Mouse (Mus musculus) adrenal gland, adult 18-20 months (tissue): ENCODE results near the gene Lrfn3. TPM values are rescaled to one million over a fixed set of nuclear protein-coding genes. Genes with fewer than 3 reads are reported as not detected.

Source experiments
- DNase-seq, 2 experiments: peaks; one replicate each; pipeline ENCODE4 v3.0.0; 2021 to 2022; ENCODE audit warnings: low spot score in 2 of 2
- long read RNA-seq, 2 experiments: library from polyadenylated mRNA; stranded (forward); transcript quantifications; one replicate each; pipeline ENCODE4 v2.0.0; 2021
- total RNA-seq, 2 experiments: library from RNA; stranded (reverse); gene quantifications; 1 replicate in 1 of 2; 2 replicates in 1 of 2; pipeline ENCODE4 v1.2.3; 2021

Lrfn3 gene
- total RNA-seq: 1 to 10 TPM; 6.7 to 8.5 TPM
- long read RNA-seq, experiment 1, transcript Lrfn3-201 (3 exons, 2,886 nt): major isoform, 10 of 10 reads
- long read RNA-seq, experiment 1, partial matches to known transcripts: 0 of 10 reads
- long read RNA-seq, experiment 1, other reads (novel, unspliced or antisense): 0 of 10 reads
- long read RNA-seq, experiment 2, transcript Lrfn3-201 (3 exons, 2,886 nt): major isoform, 8 of 16 reads
- long read RNA-seq, experiment 2, partial matches to known transcripts: 8 of 16 reads
- long read RNA-seq, experiment 2, other reads (novel, unspliced or antisense): 0 of 16 reads

- peak; percentile 36 to 48 for DNase-seq
These were observed at the start of gene Lrfn3 for GRCm38 (mm10) chr7:30362652-30363343. Gene Lrfn3 (minus strand): TSS chr7:30362772.

GRCm38 (mm10) chr7:30411023-30411422 lies 48.5 kb upstream of the Lrfn3 start:
- no peak for DNase-seq

DNA sequence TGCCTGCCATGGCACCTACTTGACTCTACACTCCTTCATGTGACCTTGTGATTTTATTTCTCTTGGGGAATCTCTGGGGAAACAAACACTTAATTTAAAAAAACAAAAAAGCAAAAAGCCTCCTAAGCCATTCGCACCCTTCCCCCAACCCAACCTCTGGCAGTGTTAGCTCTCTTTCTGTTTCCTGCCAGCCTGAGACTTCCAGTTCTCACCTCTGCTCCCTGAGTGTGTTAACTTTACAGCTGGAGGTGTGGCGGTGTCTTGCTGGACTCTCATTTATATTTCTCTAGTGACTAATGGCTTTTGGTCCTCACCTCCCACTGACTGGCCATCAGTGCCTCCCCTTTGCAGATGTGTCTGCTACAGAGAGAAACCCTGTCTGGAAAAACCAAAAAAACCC lies 47.2 kb upstream of the Lrfn3 start:
- DNase-seq: no peak

- DNase-seq: no peak
These were observed 46.1 kb upstream of the Lrfn3 start for GRCm38 (mm10) chr7:30408639-30409038.

GRCm38 (mm10) chr7:30402343-30402742 lies 39.8 kb upstream of the Lrfn3 start:
- no peak for DNase-seq

DNA sequence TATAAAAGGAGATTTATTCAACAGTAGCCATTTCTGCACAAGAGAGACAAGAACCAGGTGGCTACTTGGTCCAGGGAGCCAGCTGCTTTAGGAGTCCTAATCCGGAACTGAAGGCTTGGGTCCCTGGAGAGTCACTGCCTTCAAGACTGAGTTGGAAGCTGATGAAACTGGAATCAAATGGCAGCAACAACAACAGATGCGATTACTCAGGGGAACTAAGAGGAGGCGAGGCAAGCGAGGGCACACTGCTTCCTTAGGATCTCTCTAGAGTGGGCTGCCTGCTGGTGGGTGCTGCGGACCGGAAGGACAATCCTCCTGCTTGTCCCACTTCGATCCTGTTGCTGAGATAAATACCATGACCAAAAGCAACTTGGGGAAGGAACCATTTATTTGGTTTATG lies 37.1 kb upstream of the Lrfn3 start:
- DNase-seq: no peak

DNA sequence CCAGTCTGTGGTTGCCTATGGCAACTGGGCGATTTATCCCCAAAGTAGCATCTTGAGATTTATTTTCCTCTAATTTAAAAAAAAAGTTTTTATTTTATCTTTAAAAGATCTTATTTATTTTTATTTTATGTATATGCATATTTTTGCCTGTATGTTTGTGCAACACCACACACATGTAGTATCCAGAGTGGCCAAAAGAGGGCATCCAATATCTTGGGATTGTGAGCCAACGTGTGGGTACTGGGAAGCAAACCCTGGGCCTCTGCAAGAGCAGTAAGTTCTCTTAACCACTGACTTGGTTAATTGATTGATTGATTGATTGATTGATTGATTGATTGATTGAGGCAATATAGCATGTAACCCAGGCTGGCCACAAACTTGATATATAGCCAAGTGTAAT lies 32.3 kb upstream of the Lrfn3 start:
- no peak for DNase-seq

DNA sequence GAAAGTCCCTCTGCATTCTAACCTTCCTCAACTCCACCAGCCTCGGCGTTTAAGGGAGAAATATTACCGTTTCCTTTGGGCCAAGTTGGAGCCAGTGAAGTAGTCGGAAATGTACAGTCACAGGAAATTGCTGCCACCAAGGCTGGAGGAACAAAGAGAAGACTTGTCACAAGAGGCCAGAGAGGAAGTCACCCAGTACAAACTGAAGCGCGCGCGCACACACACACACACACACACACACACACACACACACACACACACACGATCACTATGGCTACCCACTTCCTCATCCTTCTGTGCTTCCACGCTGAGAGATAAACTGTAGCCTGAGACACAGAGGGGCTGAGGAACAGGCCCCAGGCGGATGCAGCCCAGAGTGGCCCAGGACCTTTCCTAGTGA lies 31.8 kb upstream of the Lrfn3 start:
- DNase-seq: no peak

GRCm38 (mm10) chr7:30393631-30394030 lies 31.1 kb upstream of the Lrfn3 start:
- DNase-seq: no peak

DNA sequence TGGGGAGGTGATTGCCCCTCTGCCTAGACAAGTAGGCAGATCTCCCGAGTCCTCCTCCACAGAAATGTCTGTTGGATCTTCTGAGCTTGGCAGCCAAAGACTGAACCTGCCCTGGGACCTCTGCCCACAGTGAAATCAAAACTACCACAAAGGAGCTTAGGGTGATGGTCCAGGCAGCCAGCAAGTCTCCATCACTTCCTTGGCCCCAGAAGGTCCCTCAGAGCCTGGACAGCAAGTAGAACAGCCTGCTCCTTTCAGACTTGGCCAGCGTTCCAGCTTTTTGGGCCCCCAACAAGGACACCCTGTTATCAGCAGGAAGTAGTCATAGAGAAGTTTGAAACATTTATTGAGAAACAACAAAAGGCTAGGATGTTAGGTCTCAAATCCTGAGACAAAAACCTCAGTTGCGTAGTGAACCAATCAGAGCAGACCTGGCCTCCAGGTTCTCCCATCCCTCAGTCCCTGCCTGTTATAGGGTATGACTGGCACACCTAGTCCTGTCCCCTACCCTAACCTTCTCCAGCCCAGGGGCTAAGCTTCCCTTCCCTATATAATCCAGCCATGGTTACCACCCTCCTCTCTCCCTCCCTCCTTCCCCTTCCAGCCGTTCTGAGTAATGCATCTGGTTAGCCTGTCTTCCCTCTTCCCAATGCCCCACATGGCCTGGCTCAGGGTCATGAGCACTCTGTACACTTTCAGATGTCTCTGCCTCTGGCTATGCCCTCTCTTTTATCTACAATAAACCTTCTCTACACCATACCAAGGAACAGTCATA lies 30.4 kb upstream of the Lrfn3 start:
- no peak for DNase-seq

DNA sequence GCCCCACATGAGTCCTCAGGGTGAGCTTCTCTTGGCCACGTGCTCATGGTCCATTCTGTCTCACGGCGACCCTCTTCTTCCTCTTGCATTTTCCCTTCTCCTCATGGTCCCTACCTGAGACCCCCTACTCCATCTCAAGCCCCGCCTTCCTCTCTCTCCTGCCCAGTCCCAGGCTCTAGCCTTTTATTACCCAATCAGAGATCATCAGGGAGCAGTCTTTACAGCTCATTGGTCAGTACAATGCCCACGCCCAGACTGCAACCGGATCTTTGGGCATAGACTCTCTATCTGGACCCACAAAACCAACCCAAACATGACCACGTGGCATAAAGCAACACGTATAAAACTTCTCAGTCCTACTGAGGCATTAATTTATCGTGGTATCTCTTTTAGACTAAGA lies 21.5 kb upstream of the Lrfn3 start:
- DNase-seq: no peak

DNA sequence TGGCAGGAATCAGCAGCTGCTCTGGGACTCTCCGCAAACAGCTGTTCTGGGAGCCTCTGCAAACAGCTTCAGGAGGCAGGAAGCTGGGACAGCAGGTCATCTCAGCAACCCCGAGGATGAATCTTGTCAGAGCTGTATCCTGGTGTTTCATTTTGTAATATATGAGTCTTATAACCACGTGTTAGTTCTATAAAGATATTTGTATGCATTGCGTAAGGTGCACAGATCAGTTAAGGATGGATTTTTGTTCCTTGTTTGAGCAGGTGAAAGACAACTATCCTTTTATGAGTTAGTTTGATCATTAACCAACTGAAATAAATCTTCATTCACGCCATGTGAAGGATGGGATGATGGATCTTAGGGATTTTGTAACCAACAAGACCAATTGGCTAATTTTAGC lies 17.5 kb upstream of the Lrfn3 start:
- DNase-seq: no peak

DNA sequence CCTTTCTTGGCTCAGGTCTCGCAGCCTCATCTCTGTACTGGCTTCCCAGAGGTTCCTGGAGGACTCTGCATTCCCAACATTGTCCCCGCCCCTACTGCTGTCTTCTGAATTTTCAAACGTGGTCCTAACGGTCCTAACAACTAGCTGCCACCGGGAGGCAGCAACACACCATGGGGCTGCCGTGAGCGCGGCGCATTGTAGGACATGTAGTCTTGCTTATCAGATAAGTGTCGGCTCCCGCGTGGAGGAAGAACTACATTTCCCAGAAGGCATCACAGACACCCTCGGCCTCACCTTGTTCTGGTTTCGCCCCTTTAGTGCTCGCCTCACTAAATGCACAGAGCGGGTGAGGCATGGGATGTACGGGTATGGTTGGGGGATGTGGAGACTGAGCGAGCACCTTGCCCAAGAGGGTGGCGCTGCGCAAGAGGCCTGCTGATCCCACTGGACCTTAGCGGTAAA lies 11.0 kb upstream of the Lrfn3 start:
- peak; percentile 79 to 80 for DNase-seq

DNA sequence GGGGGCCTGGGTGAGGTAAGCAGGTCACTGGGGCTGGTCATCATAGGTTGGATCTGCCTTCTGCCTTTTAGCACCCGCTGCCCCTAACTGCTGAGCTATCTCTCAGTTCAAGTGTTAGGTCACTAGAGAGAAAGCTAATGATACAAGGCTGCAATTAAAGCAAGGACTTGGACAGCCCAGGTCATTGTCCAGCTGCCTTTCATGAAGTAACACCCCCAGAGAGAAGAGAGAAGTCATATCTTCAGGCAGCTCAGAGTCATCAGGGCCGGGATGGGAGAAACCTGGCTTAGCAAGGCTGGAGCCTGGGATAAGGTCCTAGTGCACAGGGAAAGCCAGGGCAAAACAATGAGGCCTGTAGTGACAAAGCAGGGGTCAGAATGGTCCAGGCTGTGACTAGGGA lies 4.9 kb upstream of the Lrfn3 start:
- DNase-seq: no peak

DNA sequence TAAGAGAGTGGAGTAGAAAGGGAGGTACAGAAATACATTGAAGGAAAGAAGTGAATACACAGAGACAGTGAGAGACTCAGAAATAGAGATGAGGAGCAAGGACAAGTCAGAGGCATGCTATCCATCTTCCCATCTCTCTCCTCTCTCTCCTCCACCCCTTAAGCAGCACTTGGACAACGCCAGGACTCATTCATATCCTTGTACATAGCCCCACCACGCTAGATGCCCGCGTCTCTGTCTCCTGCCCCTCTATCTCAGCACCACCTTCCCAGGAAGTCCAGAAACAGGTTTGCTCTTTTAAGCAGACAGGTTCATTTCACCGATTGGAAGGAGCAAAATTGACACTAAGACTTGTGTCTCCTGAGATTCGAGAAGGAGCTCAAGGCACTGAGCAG lies 769 bp upstream of the Lrfn3 start:
- no peak for DNase-seq

DNA sequence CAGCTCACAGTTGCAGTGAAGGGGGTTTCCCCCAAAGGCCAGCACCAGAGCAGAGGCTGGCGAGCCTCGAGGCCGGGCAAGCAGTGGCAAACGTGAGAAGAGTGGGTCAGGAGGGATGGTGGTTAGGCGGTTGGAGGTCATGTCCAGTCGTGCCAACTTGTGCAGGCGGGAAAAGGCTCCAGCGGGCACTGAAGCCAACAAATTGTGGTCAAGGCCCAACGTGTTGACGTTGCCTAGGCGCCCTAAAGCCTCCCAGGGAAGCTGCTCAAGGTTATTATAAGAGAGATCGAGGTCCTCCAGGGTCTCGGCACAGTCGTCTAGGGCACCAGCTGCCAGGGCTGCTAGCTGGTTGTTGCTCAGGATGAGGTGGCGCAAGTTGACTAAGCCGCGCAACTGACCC lies 2.5 kb downstream of the Lrfn3 start:
- no peak for DNase-seq

GRCm38 (mm10) chr7:30359276-30359865 lies 3.2 kb downstream of the Lrfn3 start:
- no peak for DNase-seq

GRCm38 (mm10) chr7:30358378-30359186 lies 4.0 kb downstream of the Lrfn3 start:
- no peak for DNase-seq

GRCm38 (mm10) chr7:30354059-30354458 lies 8.5 kb downstream of the Lrfn3 start:
- no peak for DNase-seq

GRCm38 (mm10) chr7:30353279-30353822 lies 9.2 kb downstream of the Lrfn3 start:
- DNase-seq: peak; percentile 66 to 70
